Mouse (Mus musculus) liver, postnatal 0 days (tissue): ENCODE results near the gene Olfr974. TPM values are rescaled to one million over a fixed set of nuclear protein-coding genes. Genes with fewer than 3 reads are reported as not detected.
"Not testable (repeated sequence)": the region's sequence is repeated elsewhere in the genome, so short reads cannot be mapped to it uniquely, and the experiment has no call there.

Experiments used
- ATAC-seq: fragments of 200-750 bp; cut with Nextera tagmentation; 2 replicates; pipeline ENCODE4 v1.8.0; 2017; ENCODE audit warnings: mild to moderate bottlenecking, moderate library complexity
- DNase-seq: peaks from one replicate; pipeline ENCODE4 v3.0.0-alpha.2; 2016
- H3K27ac ChIP-seq: fragments of 300-500 bp; sonication (generic); 2 replicates; pipeline ENCODE4 v1.5.1; 2014; ENCODE audit warnings: antibody characterized with exemption, moderate library complexity, mild to moderate bottlenecking, low read depth
- H3K27me3 ChIP-seq: fragments of 300-500 bp; sonication (generic); 2 replicates; pipeline ENCODE4 v1.6.1; 2014; ENCODE audit warnings: low read length, control low read depth, mixed read lengths; ENCODE audit not compliant: insufficient read depth
- H3K36me3 ChIP-seq: fragments of 300-500 bp; sonication (generic); replicated peaks from 2 replicates; pipeline ENCODE4 v1.6.1; 2014; ENCODE audit warnings: mild to moderate bottlenecking, control low read depth, low read length, moderate library complexity, mixed read lengths; ENCODE audit not compliant: insufficient read depth
- H3K4me1 ChIP-seq: fragments of 300-500 bp; sonication (generic); 2 replicates; pipeline ENCODE4 v1.6.1; 2014; ENCODE audit warnings: antibody characterized with exemption, mild to moderate bottlenecking, control low read depth; ENCODE audit not compliant: insufficient read depth
- H3K4me2 ChIP-seq: fragments of 300-500 bp; sonication (generic); 2 replicates; pipeline ENCODE4 v1.6.1; 2014; ENCODE audit warnings: low read depth, mild to moderate bottlenecking, low read length, moderate library complexity, mixed read lengths
- H3K4me3 ChIP-seq: fragments of 300-500 bp; sonication (generic); 2 replicates; pipeline ENCODE4 v1.5.1; 2014; ENCODE audit warnings: low read depth, low read length
- H3K9ac ChIP-seq: fragments of 300-500 bp; sonication (generic); replicated peaks from 2 replicates; pipeline ENCODE4 v1.6.1; 2014; ENCODE audit warnings: mild to moderate bottlenecking, moderate library complexity
- H3K9me3 ChIP-seq: fragments of 300-500 bp; sonication (generic); 2 replicates; pipeline ENCODE4 v1.6.1; 2016; ENCODE audit warnings: mild to moderate bottlenecking, control low read depth, low read length, mixed read lengths
- CTCF ChIP-seq: sonication (generic); IDR thresholded peaks from 2 replicates; pipeline ENCODE4 v1.5.1; 2016; ENCODE audit warnings: antibody characterized with exemption, low read depth
- EP300 ChIP-seq: IDR thresholded peaks from 2 replicates; pipeline ENCODE4 v1.6.1; 2016; ENCODE audit warnings: antibody characterized with exemption, low read depth, mild to moderate bottlenecking
- WGBS: fragments of 180-500 bp; shearing (Covaris S2); extraction: QIAGEN DNeasy Blood & Tissue Kit; methylation state at CpG from one replicate; pipeline ENCODE4 v1.1.7; 2014; ENCODE audit not compliant: insufficient replicate concordance; 5-methylcytosine and 5-hydroxymethylcytosine counted together
- polyA plus RNA-seq: library from polyadenylated mRNA; unstranded; fragments of >200 nt; fragmentation: Nextera tagmentation; extraction: Ambion mirVana; gene quantifications from 2 replicates; pipeline ENCODE4 v1.2.1, GENCODE M21; 2015

The Olfr974 gene
- polyA plus RNA-seq, 1 experiment from 2014 or later: not detected

DNA sequence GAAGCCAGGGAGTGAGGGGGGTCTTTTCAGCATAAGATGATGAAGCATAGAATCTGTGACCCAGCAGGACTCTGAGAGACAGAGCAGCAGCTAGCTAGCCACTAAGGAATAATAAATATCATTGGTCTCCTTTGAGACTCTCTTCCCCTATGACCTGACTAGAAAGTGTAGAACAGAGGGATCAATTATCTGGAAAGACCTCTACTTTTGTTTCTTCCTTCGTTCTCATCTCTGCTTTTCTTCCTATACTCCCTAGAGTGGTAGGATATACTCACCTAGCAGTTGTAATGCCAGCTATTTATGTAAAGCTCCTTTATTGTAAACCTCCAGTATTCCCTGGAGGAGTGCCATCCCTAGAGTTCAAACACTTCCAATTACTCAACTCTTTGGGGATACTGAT, 14.6 kb downstream of the Olfr974 start, which contains the start of gene Olfr975:
TSS of gene Olfr975 (minus strand) at position 101 of the 400 bp plus-strand sequence.
- ATAC-seq (no peak), DNase-seq (no peak)
- H3K36me3 ChIP-seq: no peaks in the 10 kb centered on the region
- H3K4me1 ChIP-seq: no peaks in the 10 kb centered on the region
- no peak within 1 kb of the TSS for H3K27ac ChIP-seq
- no peaks in the 10 kb centered on the region for H3K27me3 ChIP-seq
- no peak within 1 kb of the TSS for H3K4me3 ChIP-seq
- H3K4me2 ChIP-seq: no peak within 1 kb of the TSS
- no peak within 1 kb of the TSS for H3K9ac ChIP-seq
- TF ChIP-seq CTCF (no peak), EP300 (no peak)
- 68% methylated on average over 1 of the region's 1 CpGs for WGBS
- H3K9me3 ChIP-seq: no peaks in the 10 kb centered on the region

DNA sequence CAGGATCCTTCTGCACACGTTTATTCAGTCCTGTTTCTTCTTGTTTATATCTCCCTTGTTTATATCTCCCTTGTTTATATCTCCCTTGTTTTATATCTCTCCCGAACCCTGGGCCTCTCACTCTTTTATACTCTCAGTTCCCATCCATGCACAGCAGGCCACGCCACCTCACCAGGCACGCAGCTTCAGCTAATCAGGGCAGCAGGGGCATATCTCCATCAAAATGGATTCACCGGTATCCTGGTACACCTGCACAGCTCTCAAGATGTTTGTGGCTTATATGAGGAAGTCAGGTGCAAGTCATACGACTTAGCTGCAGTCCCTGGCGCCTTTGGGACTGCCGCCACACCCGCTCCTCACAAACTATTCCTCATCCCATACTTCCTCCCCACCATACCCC, 23.7 kb downstream of the Olfr974 start, which contains the start of gene Olfr976:
TSS of gene Olfr976 (minus strand) at position 101 of the 400 bp plus-strand sequence.
- not testable (repeated sequence) for DNase-seq, H3K27ac ChIP-seq, H3K27me3 ChIP-seq, H3K4me1 ChIP-seq, H3K4me3 ChIP-seq, H3K4me2 ChIP-seq, ATAC-seq, H3K9me3 ChIP-seq, H3K9ac ChIP-seq, H3K36me3 ChIP-seq
- 66% methylated on average over 6 of the region's 9 CpGs for WGBS

DNA sequence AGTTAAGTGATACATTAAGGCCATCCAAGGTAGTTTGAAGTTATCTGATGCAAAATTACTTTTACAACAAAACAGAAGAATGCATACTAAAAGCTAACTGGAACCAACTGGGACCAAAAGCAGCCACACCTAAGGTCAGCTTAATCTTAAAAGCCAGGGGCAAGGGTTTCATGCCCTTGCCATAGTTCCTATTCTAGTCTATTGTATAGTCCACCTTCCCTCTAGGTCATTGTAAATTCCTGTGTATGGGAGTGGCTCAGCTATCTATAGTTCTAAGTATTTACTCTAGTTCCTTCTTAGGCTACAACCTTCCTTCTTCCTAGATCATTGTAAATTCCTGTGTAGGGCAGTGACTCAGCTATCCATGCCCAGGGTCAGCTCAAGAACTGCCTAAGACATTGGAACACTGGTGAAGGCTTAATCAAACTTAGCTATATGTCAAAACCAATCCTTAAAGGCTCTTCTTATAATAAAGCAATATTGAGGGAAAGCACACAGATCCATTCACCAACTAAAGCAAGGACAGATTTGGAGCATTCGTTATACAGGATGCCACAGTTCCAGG, 39.4 kb downstream of the Olfr974 start:
- not testable (repeated sequence) for H3K4me1 ChIP-seq, H3K9ac ChIP-seq, H3K27ac ChIP-seq, H3K4me2 ChIP-seq, H3K9me3 ChIP-seq, DNase-seq, H3K4me3 ChIP-seq, H3K27me3 ChIP-seq, H3K36me3 ChIP-seq, ATAC-seq
- WGBS: 67% methylated on average over 1 of the region's 1 CpGs

DNA sequence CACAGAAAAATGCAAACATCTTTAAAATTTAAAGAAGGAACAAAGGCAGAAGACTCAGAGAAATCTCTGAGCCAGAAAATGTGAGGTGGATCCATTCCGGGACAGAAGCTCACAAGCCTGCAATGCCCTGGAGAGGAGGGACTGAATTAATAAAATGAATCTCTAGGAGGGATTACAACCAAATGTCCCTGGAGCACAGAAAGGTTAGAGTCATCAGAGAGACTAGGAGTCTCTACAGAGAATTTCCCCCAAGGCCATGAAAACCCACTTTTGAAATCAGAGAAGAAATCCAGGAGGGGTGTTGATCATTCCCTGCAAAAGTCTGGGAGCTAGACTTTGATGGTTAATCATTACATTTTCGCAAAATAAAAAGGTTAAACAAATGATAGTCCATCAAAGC, 54.5 kb downstream of the Olfr974 start, which contains the start of gene Olfr978:
TSS of gene Olfr978 (plus strand) at position 301 of the 400 bp plus-strand sequence.
- no peaks in the 10 kb centered on the region for H3K9me3 ChIP-seq
- no peak within 1 kb of the TSS for H3K9ac ChIP-seq
- ATAC-seq (no peak), DNase-seq (no peak)
- no peaks in the 10 kb centered on the region for H3K36me3 ChIP-seq
- H3K4me2 ChIP-seq: no peak within 1 kb of the TSS
- TF ChIP-seq EP300 (no peak), CTCF (no peak)
- no peak within 1 kb of the TSS for H3K27ac ChIP-seq
- no peak within 1 kb of the TSS for H3K4me3 ChIP-seq
- H3K4me1 ChIP-seq: no peaks in the 10 kb centered on the region
- no peaks in the 10 kb centered on the region for H3K27me3 ChIP-seq
- WGBS: 76% methylated on average over 2 of the region's 2 CpGs

Other genes with a start within 250 kb of the Olfr974 start
- gene Olfr149, start 230.4 kb upstream of the Olfr974 start, polyA plus RNA-seq: not detected in 2 replicates
- gene Olfr965, start 226.1 kb upstream of the Olfr974 start, polyA plus RNA-seq: not detected in 2 replicates
- gene Olfr150, start 206.5 kb upstream of the Olfr974 start, polyA plus RNA-seq: not detected in 2 replicates
- not detected in 2 replicates for gene Olfr967, start 191.3 kb upstream of the Olfr974 start, polyA plus RNA-seq
- not detected in 2 replicates for gene Olfr968, start 154.2 kb upstream of the Olfr974 start, polyA plus RNA-seq
- not detected in 2 replicates for gene Olfr969, start 146.6 kb upstream of the Olfr974 start, polyA plus RNA-seq
- not detected in 2 replicates for gene Olfr970, start 128.6 kb upstream of the Olfr974 start, polyA plus RNA-seq
- gene Olfr971, start 100.6 kb upstream of the Olfr974 start, polyA plus RNA-seq: not detected in 2 replicates
- not detected in 2 replicates for gene Olfr972, start 71.1 kb upstream of the Olfr974 start, polyA plus RNA-seq
- not detected in 2 replicates for gene Olfr229, start 30.2 kb upstream of the Olfr974 start, polyA plus RNA-seq
- not detected in 2 replicates for gene Olfr975, start 14.5 kb downstream of the Olfr974 start, polyA plus RNA-seq
- not detected in 2 replicates for gene Olfr976, start 23.6 kb downstream of the Olfr974 start, polyA plus RNA-seq
- not detected in 2 replicates for gene Olfr978, start 54.6 kb downstream of the Olfr974 start, polyA plus RNA-seq
- gene Olfr979, start 66.0 kb downstream of the Olfr974 start, polyA plus RNA-seq: not detected in 2 replicates
- not detected in 2 replicates for gene Olfr980, start 72.1 kb downstream of the Olfr974 start, polyA plus RNA-seq
- not detected in 2 replicates for gene Olfr981, start 84.0 kb downstream of the Olfr974 start, polyA plus RNA-seq
- gene Olfr982, start 136.3 kb downstream of the Olfr974 start, polyA plus RNA-seq: not detected in 2 replicates
- gene Olfr983, start 156.1 kb downstream of the Olfr974 start, polyA plus RNA-seq: not detected in 2 replicates
- gene Olfr984, start 176.7 kb downstream of the Olfr974 start, polyA plus RNA-seq: not detected in 2 replicates
- not detected in 2 replicates for gene Olfr985, start 192.7 kb downstream of the Olfr974 start, polyA plus RNA-seq
- not detected in 2 replicates for gene Tmem225, start 210.6 kb downstream of the Olfr974 start, polyA plus RNA-seq
- not detected in 2 replicates for gene Olfr986, start 243.4 kb downstream of the Olfr974 start, polyA plus RNA-seq